Mouse (Mus musculus) spleen, adult 2 months (tissue): Measurements from ENCODE around the gene Morf4l1.

ENCODE experiments used
- CTCF ChIP-seq: fragments of 200-500 bp; IDR thresholded peaks from 2 replicates; pipeline ENCODE4 v1.5.1; 2011; ENCODE audit warnings: mild to moderate bottlenecking, inconsistent platforms; ENCODE audit not compliant: insufficient read depth, insufficient read length, insufficient replicate concordance; ENCODE audit errors: extremely low read depth
- POLR2A ChIP-seq: fragments of 200-500 bp; IDR thresholded peaks from 2 replicates; pipeline ENCODE4 v1.6.1; 2011; ENCODE audit warnings: low read depth, low read length, inconsistent platforms

DNA sequence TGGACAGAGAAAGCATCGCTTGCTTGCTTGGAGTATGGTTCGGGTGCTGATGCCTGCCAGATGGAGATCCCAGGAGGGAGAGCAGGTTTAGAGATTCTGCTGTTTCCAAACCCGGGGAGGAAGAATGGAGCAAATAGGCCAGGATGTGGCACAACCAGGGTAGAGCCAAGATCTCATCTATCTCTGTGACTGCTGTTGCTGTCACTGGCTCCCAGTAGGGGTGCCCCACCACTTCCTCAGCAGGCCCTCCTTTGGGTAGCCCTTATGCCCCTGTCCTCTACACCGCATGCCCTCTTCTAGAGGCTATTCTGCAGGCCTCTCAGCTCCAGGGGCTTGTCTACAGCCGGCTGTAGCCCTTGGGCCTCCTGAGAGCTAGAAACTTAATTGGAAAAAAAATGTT lies 38.4 kb downstream of the Morf4l1 start:
- TF ChIP-seq CTCF (no peak), POLR2A (no peak)
